Mouse (Mus musculus): Measurements from ENCODE around the gene Pias4. TPM values are rescaled to one million over a fixed set of nuclear protein-coding genes. Genes with fewer than 3 reads are reported as not detected.
A peak's percentile ranks its signal among the peaks of the same experiment; 100 is the strongest.

The Pias4 gene
- polyA plus RNA-seq, 1 experiment from 2014 or later = 29.1 TPM

DNA sequence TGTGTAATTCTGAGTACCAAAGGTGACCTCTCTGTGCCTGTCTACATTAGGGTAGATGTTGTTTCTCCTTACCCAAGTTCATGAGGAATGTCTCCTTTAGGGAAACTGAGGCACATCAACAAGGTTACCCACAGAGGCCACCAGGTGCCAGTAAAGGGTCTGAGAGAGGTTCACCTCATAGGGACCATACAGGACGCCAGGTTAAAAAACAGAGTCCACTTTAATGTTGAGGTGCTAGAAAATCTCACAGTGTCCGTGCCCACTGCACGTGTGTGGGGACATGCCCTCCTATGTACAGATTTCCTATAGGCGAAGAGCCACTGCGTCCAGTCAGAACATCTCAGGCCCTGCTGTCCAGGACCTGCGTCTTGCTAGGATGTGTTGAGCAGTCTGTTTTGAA lies 31.3 kb upstream of the Pias4 start:
- 75% methylated on average over 6 of the region's 6 CpGs for WGBS
- Histone ChIP-seq H3K27me3 (no peaks in the 10 kb centered on the region), H3K9ac (peak overlapping the region; percentile 36), H3K4me1 (replicated peaks) (peaks cover 61% of the 10 kb centered on the region), H3K27ac (peak overlapping the region; percentile 98), H3K9me3 (replicated peaks) (no peaks in the 10 kb centered on the region), H3K4me2 (peak overlapping the region; percentile 52), H3K36me3 (no peaks in the 10 kb centered on the region), H3K4me3 (no peak overlapping the region)
- no peak for ATAC-seq (replicated peaks; ENCODE audit: insufficient number of reproducible peaks, insufficient read depth, low FRiP score, low read depth)

DNA sequence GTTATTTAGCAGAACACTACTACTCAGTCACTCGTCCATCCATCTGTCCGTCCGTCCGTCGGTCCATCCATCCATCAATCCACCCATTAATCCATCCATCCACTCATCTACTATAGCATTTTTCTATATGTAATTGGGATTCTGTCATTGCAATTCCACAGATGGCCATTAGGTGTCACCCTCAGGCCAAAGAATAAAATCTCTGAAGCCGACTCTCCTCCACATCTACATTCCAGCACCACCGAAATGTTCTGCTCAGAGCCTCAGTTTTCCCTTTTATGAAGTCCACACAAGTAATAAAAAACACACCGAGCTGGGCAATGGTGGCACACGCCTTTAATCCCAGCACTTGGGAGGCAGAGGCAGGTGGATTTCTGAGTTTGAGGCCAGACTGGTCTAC lies 30.5 kb upstream of the Pias4 start:
- Histone ChIP-seq H3K4me3 (no peak overlapping the region), H3K4me1 (replicated peaks) (peaks cover 60% of the 10 kb centered on the region), H3K27ac (peak overlapping the region; percentile 98), H3K27me3 (no peaks in the 10 kb centered on the region), H3K9me3 (replicated peaks) (no peaks in the 10 kb centered on the region), H3K36me3 (no peaks in the 10 kb centered on the region), H3K9ac (peak overlapping the region; percentile 36; the same call in 1 of the 2 replicates), H3K4me2 (no peak overlapping the region)
- 2% methylated on average over 9 of the region's 9 CpGs for WGBS
- no peak for ATAC-seq (replicated peaks; ENCODE audit: insufficient number of reproducible peaks, insufficient read depth, low FRiP score, low read depth)

DNA sequence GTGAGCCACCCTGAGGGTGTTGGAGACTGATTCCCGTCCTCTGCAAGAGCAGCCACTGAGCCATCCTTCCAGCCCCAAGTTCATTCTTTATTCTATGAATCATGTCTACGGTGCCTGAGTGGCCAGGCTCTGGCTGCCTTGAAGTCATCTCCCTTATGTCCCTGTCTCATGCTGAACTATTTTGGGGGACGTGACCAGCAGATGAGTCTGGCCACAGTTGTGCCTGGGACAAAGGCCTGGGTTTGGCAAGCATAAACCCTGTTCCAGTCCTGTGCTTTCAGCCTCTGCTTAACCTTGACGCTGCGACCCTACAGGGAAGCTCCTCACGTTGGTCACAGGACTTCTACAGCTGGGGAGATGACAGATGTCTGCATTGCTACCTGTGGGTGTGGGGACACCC lies 29.6 kb upstream of the Pias4 start:
- WGBS = 32% methylated on average over 6 of the region's 6 CpGs
- Histone ChIP-seq H3K4me2 (peak overlapping the region; percentile 67), H3K9ac (peak overlapping the region; percentile 80), H3K4me3 (peak overlapping the region; percentile 52), H3K27me3 (no peaks in the 10 kb centered on the region), H3K36me3 (no peaks in the 10 kb centered on the region), H3K9me3 (replicated peaks) (no peaks in the 10 kb centered on the region), H3K27ac (peak overlapping the region; percentile 98), H3K4me1 (replicated peaks) (peaks cover 62% of the 10 kb centered on the region)
- no peak for ATAC-seq (replicated peaks; ENCODE audit: insufficient number of reproducible peaks, insufficient read depth, low FRiP score, low read depth)

DNA sequence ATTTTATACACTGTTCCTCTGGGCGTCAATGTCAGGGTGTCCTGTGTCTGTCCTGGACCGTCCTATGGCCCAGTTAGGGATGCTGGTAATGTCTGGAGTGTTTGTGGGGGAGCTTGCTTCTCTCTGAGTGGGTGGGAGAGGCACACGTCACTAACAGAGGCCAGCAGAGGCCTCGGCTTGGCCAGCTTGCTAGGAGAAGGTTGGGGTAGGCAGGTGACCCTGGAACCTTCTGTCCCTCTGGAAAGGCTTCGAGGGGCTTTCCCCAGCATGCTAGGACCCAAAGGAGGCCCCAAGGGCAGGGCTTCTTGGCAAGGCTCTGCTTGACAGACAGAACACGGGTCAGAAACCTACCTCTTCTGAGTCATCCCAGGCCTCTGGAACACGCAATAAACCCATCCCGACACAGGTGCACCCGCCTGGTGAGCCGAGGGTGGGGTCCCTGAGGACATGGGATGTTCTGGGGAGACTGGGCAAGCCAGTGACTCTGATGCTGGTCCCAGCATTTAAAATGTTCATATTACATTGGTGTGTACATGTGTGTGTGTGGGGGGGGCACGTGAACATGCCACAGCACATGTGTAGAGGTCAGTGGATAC lies 28.8 kb upstream of the Pias4 start:
- H3K27ac ChIP-seq = peak overlapping the region; percentile 98
- H3K27me3 ChIP-seq = no peaks in the 10 kb centered on the region
- H3K9me3 ChIP-seq (replicated peaks) = no peaks in the 10 kb centered on the region
- H3K36me3 ChIP-seq = no peaks in the 10 kb centered on the region
- no peak for ATAC-seq (replicated peaks; ENCODE audit: insufficient number of reproducible peaks, insufficient read depth, low FRiP score, low read depth)
- H3K4me2 ChIP-seq = peak overlapping the region; percentile 67
- peak overlapping the region; percentile 52 for H3K4me3 ChIP-seq
- H3K4me1 ChIP-seq (replicated peaks) = peaks cover 64% of the 10 kb centered on the region
- WGBS = 39% methylated on average over 11 of the region's 11 CpGs
- peak overlapping the region; percentile 80 for H3K9ac ChIP-seq

DNA sequence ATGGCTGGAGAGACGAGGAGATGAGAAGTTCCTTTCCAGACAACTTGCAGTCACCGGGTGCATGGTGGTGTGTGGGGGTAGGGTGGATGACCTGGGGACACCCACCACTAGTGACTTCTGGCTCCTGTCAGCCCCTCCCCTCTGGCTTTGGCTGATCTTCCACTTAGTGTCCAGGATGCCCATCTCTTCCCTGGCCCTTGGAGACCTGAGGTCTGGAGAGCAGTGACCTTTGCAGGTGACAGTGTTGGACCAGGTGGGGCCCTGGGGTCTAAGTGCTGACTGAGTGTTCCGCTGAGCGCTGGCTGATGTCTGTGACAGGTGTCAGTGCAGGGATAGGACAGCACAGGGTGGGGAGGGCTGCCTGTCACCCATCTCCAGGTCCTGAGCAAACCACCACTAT lies 27.6 kb upstream of the Pias4 start:
- peaks cover 62% of the 10 kb centered on the region for H3K4me1 ChIP-seq (replicated peaks)
- H3K27me3 ChIP-seq = no peaks in the 10 kb centered on the region
- ATAC-seq (replicated peaks; ENCODE audit: insufficient number of reproducible peaks, insufficient read depth, low FRiP score, low read depth) = no peak
- peak overlapping the region; percentile 80 for H3K9ac ChIP-seq
- peak overlapping the region; percentile 98 for H3K27ac ChIP-seq
- H3K4me2 ChIP-seq = peak overlapping the region; percentile 67
- 34% methylated on average over 4 of the region's 4 CpGs for WGBS
- H3K36me3 ChIP-seq = peaks cover 6% of the 10 kb centered on the region
- no peaks in the 10 kb centered on the region for H3K9me3 ChIP-seq (replicated peaks)
- peak overlapping the region; percentile 52 for H3K4me3 ChIP-seq

DNA sequence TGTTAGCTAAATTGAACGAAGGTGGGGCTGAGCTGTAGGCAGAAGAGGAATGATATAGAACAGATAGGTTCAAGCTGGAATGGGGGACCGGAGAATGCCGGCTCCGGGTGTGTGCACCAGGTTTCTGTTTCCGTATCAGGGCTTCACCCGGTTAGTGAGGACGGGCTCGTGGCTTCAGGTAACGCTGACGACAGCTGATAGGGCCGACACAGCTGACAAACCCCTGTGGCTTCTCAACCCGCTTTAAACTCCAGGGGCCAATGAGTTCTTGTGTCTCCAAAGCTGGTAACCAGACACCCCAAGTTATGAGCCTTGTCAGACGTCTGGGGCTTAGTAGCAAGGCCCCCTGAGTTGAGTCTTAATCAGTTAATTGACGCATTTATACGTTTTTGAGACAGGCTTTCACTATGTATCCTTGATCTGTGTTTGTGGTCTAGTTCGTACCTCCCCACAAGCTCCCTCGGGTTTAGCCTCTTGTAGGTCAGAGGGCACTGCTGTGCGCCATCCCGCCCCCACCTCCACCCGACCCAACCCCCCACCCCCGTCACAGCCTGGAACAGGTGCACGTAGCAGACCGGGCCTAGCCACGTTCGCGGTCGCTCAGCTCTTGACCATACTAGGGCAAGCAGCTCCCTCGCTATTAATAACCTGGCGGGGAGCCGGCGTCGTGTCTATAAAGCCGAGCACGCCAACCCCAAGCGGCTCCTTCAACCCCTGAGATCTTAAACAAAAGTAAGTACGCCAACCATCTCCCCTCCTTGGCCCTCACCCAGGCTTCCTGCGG lies 26.5 kb upstream of the Pias4 start:
- H3K9ac ChIP-seq = peak overlapping the region; percentile 80
- H3K27ac ChIP-seq = peak overlapping the region; percentile 98
- H3K4me2 ChIP-seq = peak overlapping the region; percentile 67
- WGBS = 9% methylated on average over 37 of the region's 37 CpGs
- H3K27me3 ChIP-seq = no peaks in the 10 kb centered on the region
- peaks cover 54% of the 10 kb centered on the region for H3K4me1 ChIP-seq (replicated peaks)
- peak overlapping the region; percentile 52 for H3K4me3 ChIP-seq
- peaks cover 14% of the 10 kb centered on the region for H3K36me3 ChIP-seq
- ATAC-seq (replicated peaks; ENCODE audit: insufficient number of reproducible peaks, insufficient read depth, low FRiP score, low read depth) = peak; percentile 69
- H3K9me3 ChIP-seq (replicated peaks) = no peaks in the 10 kb centered on the region

DNA sequence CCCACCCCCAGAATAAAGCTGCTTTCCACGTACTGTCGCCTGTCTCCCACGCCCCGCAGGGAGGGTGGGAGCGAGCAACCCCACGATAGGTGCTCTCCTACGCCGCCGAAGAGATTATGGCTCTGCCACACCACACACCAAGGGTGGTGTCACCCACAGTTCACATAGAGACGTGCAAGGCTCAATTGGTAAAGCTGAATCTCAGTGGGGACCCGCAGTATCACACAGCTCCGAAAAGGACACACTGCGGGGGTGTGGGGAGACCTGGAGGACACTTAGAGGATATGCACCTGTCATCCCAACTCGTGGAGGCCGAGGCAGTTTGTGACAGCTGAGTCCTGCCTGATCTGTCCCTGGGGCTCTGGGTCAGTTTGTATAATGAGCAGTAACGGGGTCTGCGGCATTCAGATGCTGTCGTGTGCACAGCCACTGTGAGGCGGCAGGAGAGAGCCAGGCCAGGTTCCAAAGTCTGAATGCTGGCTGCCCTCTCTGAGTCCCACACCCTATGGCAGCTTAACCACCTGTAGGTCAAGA lies 25.3 kb upstream of the Pias4 start:
- whole genome bisulfite sequencing = 4% methylated on average over 19 of the region's 19 CpGs

DNA sequence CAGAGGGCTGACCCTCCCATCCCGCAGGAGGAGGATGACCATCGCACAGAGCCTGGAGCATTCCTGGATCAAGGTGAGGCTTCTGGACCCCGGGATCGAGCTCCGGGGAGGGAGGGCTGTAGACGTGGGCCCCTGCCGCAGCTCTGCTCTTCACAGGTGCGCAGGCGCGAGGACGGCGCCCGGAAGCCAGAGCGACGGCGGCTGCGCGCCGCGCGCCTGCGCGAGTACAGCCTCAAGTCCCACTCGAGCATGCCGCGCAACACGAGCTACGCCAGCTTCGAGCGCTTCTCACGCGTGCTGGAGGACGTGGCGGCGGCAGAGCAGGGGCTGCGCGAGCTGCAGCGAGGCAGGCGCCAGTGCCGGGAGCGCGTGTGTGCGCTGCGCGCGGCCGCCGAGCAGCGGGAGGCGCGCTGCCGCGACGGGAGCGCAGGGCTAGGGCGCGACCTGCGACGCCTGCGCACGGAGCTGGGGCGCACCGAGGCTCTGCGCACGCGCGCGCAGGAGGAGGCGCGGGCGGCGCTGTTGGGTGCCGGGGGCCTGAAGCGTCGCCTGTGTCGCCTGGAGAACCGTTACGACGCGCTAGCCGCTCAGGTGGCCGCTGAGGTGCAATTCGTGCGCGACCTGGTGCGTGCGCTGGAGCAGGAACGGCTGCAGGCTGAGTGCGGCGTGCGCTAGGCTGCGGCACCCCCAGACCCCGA lies 24.7 kb upstream of the Pias4 start:
- Histone ChIP-seq H3K9me3 (replicated peaks) (no peaks in the 10 kb centered on the region), H3K9ac (peak overlapping the region; percentile 73), H3K4me2 (peak overlapping the region; percentile 92), H3K27ac (peak overlapping the region; percentile 98), H3K36me3 (peaks cover 21% of the 10 kb centered on the region), H3K4me3 (peak overlapping the region; percentile 55), H3K4me1 (replicated peaks) (peaks cover 41% of the 10 kb centered on the region), H3K27me3 (no peaks in the 10 kb centered on the region)
- peak; percentile 79 for ATAC-seq (replicated peaks; ENCODE audit: insufficient number of reproducible peaks, insufficient read depth, low FRiP score, low read depth)
- under 1% methylated on average over 93 of the region's 93 CpGs for WGBS

More for the DNA sequence above, 25.3 kb upstream of the Pias4 start:
- peaks cover 21% of the 10 kb centered on the region for H3K36me3 ChIP-seq
- no peaks in the 10 kb centered on the region for H3K27me3 ChIP-seq
- no peak for ATAC-seq (replicated peaks; ENCODE audit: insufficient number of reproducible peaks, insufficient read depth, low FRiP score, low read depth)
- H3K9me3 ChIP-seq (replicated peaks) = no peaks in the 10 kb centered on the region
- H3K4me1 ChIP-seq (replicated peaks) = peaks cover 45% of the 10 kb centered on the region
- H3K27ac ChIP-seq = peak overlapping the region; percentile 98
- peak overlapping the region; percentile 55 for H3K4me3 ChIP-seq
- peak overlapping the region; percentile 92 for H3K4me2 ChIP-seq
- H3K9ac ChIP-seq = peak overlapping the region; percentile 73

DNA sequence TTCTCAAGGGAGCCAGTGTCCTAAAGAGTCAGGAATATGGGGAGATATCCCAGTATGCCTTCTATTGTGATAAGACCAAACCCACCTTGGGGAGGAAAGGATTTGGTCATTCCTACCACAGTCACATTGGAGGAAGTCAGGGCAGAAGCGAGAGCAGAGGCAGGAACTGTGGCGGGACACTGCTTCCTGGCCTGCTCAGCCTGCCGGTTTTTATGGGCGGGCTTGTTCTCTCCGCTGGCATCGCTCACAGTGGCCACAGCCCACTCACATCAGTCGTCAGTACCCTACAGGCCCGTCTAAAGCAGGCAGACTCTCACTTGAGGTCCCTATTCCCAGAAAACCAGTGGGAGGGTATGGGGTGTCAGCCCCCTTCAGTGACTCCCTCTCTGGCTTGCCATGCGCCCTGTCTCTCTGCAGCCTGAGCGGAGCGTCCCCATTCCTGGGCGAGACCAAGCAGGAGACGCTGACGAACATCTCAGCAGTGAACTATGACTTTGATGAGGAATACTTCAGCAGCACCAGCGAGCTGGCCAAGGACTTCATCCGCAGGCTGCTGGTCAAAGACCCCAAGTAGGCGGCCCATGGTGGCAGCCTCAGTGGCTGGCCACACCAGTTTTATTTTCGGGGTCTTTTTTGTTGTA lies 23.7 kb upstream of the Pias4 start:
- peak overlapping the region; percentile 92 for H3K4me2 ChIP-seq
- peak overlapping the region; percentile 98 for H3K27ac ChIP-seq
- no peak for ATAC-seq (replicated peaks; ENCODE audit: insufficient number of reproducible peaks, insufficient read depth, low FRiP score, low read depth)
- 0 out of 2 replicates have a peak overlapping the region, but pooled peaks have one; percentile 73 for H3K9ac ChIP-seq
- 79% methylated on average over 18 of the region's 18 CpGs for WGBS
- H3K4me1 ChIP-seq (replicated peaks) = peaks cover 37% of the 10 kb centered on the region
- no peaks in the 10 kb centered on the region for H3K9me3 ChIP-seq (replicated peaks)
- H3K4me3 ChIP-seq = peak overlapping the region; percentile 55; the same call in 1 of the 2 replicates
- peaks cover 27% of the 10 kb centered on the region for H3K36me3 ChIP-seq
- H3K27me3 ChIP-seq = no peaks in the 10 kb centered on the region

DNA sequence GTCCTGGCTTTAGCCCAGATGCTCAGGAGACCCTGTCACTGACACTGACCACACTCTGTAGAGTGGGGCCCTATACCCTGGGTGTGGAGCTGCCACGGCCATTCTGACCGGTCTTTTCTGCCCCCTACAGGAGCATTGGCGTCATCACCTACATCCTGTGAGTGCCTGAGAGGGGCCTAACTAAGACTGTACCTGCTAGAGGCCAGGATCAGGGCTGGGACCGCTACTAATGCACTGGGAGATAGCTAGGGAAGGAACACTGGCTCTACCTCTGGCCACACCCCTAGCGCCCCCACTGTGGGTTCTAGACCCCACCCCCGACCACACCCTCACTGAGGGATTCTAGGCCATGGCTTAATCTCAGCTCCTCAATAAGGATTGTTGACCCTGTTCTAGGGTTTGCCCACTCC lies 23.2 kb upstream of the Pias4 start:
- ATAC-seq (replicated peaks; ENCODE audit: insufficient number of reproducible peaks, insufficient read depth, low FRiP score, low read depth) = no peak
- H3K27ac ChIP-seq = peak overlapping the region; percentile 98; the same call in 1 of the 2 replicates
- no peak overlapping the region for H3K4me3 ChIP-seq
- 46% methylated on average over 6 of the region's 6 CpGs for WGBS
- no peaks in the 10 kb centered on the region for H3K9me3 ChIP-seq (replicated peaks)
- no peak overlapping the region for H3K4me2 ChIP-seq
- H3K36me3 ChIP-seq = peaks cover 29% of the 10 kb centered on the region
- H3K4me1 ChIP-seq (replicated peaks) = peaks cover 37% of the 10 kb centered on the region
- H3K9ac ChIP-seq = no peak overlapping the region
- H3K27me3 ChIP-seq = no peaks in the 10 kb centered on the region
